Mouse (Mus musculus): ENCODE measurements around the gene Lhfpl2. TPM values are rescaled to one million over a fixed set of nuclear protein-coding genes. Genes with fewer than 3 reads are reported as not detected.

Gene Lhfpl2
- total and polyA plus RNA-seq, 3 experiments, result not detected

DNA sequence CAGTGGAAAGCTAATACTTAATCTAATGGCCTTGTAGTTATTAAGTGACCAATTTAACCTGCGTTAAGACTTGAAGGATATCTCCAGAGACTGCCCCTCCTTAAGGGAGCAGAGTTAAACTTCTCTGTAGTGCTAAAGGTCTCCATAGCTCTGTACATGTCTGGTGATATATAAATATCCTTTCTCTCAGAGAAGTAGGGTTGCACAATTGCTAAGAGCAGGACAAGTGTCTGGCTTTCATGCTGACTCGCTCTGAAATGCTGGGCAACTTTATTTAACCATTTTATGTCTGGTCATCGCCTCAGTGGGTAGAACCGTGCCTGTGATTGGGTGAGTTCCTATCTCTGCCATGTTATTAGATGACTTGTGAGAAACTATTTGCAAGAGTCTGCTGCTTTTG lies 36.6 kb downstream of the Lhfpl2 start:
- TF ChIP-seq HCFC1 (IDR thresholded peaks at IDR 0.05; ENCODE audit: low read depth, low read length), result no peak
- no peak for TF ChIP-seq MAX (IDR thresholded peaks at IDR 0.05; ENCODE audit: low read length)
- TF ChIP-seq SMC3 (IDR thresholded peaks at IDR 0.05; ENCODE audit: low read depth, low read length), result no peak
- no peak for TF ChIP-seq NELFE (IDR thresholded peaks at IDR 0.05; ENCODE audit: low read depth, low read length)
- no peak for TF ChIP-seq TBP (conservative IDR thresholded peaks at IDR 0.05; ENCODE audit: low read depth, low read length)
- no peak for TF ChIP-seq ETS1 (conservative IDR thresholded peaks at IDR 0.05; ENCODE audit: low read depth, low read length)
- no peak for TF ChIP-seq USF1 (IDR thresholded peaks at IDR 0.05; ENCODE audit: low read depth, low read length)
- no peak for TF ChIP-seq RAD21 (IDR thresholded peaks at IDR 0.05; ENCODE audit: low read depth, low read length)
- TF ChIP-seq IRF4 (IDR thresholded peaks at IDR 0.05; ENCODE audit: low read depth, low read length), result no peak
- TF ChIP-seq ZMIZ1 (IDR thresholded peaks at IDR 0.05; ENCODE audit: low read depth, low read length), result no peak
- Histone ChIP-seq H3K36me3 (replicated peaks in 1 of 2; ENCODE audit: control insufficient read depth in 1 of 2, insufficient read depth in 1 of 2, low read length in 1 of 2) (no peaks in the 10 kb centered on the region), H3K4me1 (ENCODE audit: control insufficient read depth in 1 of 2, insufficient read depth in 2 of 2) (peaks cover 3 to 13% of the 10 kb centered on the region in 2 experiments; a peak in 2 of 4 replicates), H3K79me2 (replicated peaks; ENCODE audit: control insufficient read depth, extremely low read depth, insufficient read depth, poor library complexity, severe bottlenecking) (no peaks in the 10 kb centered on the region), H3K27ac (ENCODE audit: insufficient read depth, low read depth) (no peak overlapping the region), H3K4me2 (ENCODE audit: insufficient read depth, low read depth, poor library complexity, severe bottlenecking) (no peak overlapping the region), H3K9me3 (replicated peaks; ENCODE audit: low read length) (no peaks in the 10 kb centered on the region), H3K9ac (ENCODE audit: insufficient read depth, low read depth) (no peak overlapping the region), H3K27me3 (replicated peaks) (no peaks in the 10 kb centered on the region), H3K4me3 (replicated peaks in 1 of 3; ENCODE audit: low read depth in 2 of 3, low read length in 2 of 3, poor library complexity in 1 of 3) (no peak overlapping the region)
- in situ Hi-C loops (cut with MboI; ENCODE audit: low pct_ligation_motif_present, low pct_unique_long_range_greater_than_20kb, low sequenced_read_pairs), result no loop called here
- no peak for DNase-seq (ENCODE audit: extremely low read depth)
- dilution Hi-C loops (cut with MboI; ENCODE audit: extremely low pct_ligation_motif_present, extremely low pct_unique_long_range_greater_than_20kb, low sequenced_read_pairs), result no loop called here

- dilution Hi-C loops (cut with MboI; ENCODE audit: extremely low pct_ligation_motif_present, extremely low pct_unique_long_range_greater_than_20kb, low sequenced_read_pairs), result no loop called here
Observed at GRCm38 (mm10) chr13:94094625-94095024, 37.0 kb downstream of the Lhfpl2 start.

DNA sequence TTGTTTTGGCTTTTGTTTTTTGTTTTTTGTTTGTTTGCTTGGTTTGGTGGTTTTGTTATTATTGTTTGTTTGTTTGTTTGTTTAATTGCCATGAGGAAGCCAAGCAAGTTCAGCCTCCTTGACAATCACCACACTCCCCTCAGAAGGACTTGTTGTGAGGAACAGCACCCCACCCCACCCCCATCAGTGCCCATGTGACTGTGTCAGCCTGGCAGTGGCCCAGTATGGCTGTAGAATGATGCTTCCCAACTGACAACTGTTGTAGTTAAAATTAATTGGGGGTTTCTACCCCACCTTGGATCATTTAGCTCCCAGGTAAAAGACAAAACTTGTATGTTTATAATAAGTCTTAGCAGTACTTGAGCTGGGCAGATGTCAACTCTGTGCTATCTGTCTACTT lies 37.6 kb downstream of the Lhfpl2 start:
- H3K27ac ChIP-seq (ENCODE audit: insufficient read depth, low read depth), result no peak overlapping the region
- H3K9me3 ChIP-seq (replicated peaks; ENCODE audit: low read length), result no peaks in the 10 kb centered on the region
- no peak for DNase-seq (ENCODE audit: extremely low read depth)
- H3K4me2 ChIP-seq (ENCODE audit: insufficient read depth, low read depth, poor library complexity, severe bottlenecking), result no peak overlapping the region
- H3K4me3 ChIP-seq (replicated peaks in 1 of 3; ENCODE audit: low read depth in 2 of 3, low read length in 2 of 3, poor library complexity in 1 of 3), result no peak overlapping the region
- H3K79me2 ChIP-seq (replicated peaks; ENCODE audit: control insufficient read depth, extremely low read depth, insufficient read depth, poor library complexity, severe bottlenecking), result no peaks in the 10 kb centered on the region
- dilution Hi-C loops (cut with MboI; ENCODE audit: extremely low pct_ligation_motif_present, extremely low pct_unique_long_range_greater_than_20kb, low sequenced_read_pairs), result no loop called here
- in situ Hi-C loops (cut with MboI; ENCODE audit: low pct_ligation_motif_present, low pct_unique_long_range_greater_than_20kb, low sequenced_read_pairs), result no loop called here
- H3K36me3 ChIP-seq (replicated peaks in 1 of 2; ENCODE audit: control insufficient read depth in 1 of 2, insufficient read depth in 1 of 2, low read length in 1 of 2), result no peaks in the 10 kb centered on the region
- peaks cover 3 to 13% of the 10 kb centered on the region in 2 experiments; a peak in 2 of 4 replicates for H3K4me1 ChIP-seq (ENCODE audit: control insufficient read depth in 1 of 2, insufficient read depth in 2 of 2)
- TF ChIP-seq EP300 (IDR thresholded peaks at IDR 0.05; ENCODE audit: low read length), result no peak
- no peak for TF ChIP-seq JUND (conservative IDR thresholded peaks at IDR 0.05; ENCODE audit: low read depth, low read length)
- TF ChIP-seq MYC (IDR thresholded peaks at IDR 0.05; ENCODE audit: low read depth, low read length), result no peak
- no peak for TF ChIP-seq MAFK (IDR thresholded peaks at IDR 0.05; ENCODE audit: insufficient replicate concordance, low read length)
- no peak for TF ChIP-seq CHD2 (IDR thresholded peaks at IDR 0.05; ENCODE audit: low read length)
- no peak for TF ChIP-seq MAX (IDR thresholded peaks at IDR 0.05; ENCODE audit: low read length)
- no peak for TF ChIP-seq ELF1 (IDR thresholded peaks at IDR 0.05; ENCODE audit: low read depth, low read length)
- no peak for TF ChIP-seq TCF12 (IDR thresholded peaks at IDR 0.05; ENCODE audit: low read depth, low read length)
- no peak for TF ChIP-seq SMC3 (IDR thresholded peaks at IDR 0.05; ENCODE audit: low read depth, low read length)
- no peak for TF ChIP-seq CTCF (conservative IDR thresholded peaks at IDR 0.05 in 1 of 2, IDR thresholded peaks at IDR 0.05 in 1 of 2; ENCODE audit: low read depth in 2 of 2, low read length in 2 of 2)
- TF ChIP-seq MEF2A (IDR thresholded peaks at IDR 0.05; ENCODE audit: borderline replicate concordance, low read depth, low read length), result no peak
- no peak for TF ChIP-seq MXI1 (IDR thresholded peaks at IDR 0.05; ENCODE audit: low read depth, low read length)
- no peak for TF ChIP-seq MAZ (IDR thresholded peaks at IDR 0.05; ENCODE audit: low read depth, low read length)
- no peaks in the 10 kb centered on the region for H3K27me3 ChIP-seq (replicated peaks)
- no peak overlapping the region for H3K9ac ChIP-seq (ENCODE audit: insufficient read depth, low read depth)

More at GRCm38 (mm10) chr13:94094625-94095024, 37.0 kb downstream of the Lhfpl2 start:
- DNase-seq (ENCODE audit: extremely low read depth), result no peak
- H3K4me1 ChIP-seq (ENCODE audit: control insufficient read depth in 1 of 2, insufficient read depth in 2 of 2), result peaks cover 3 to 13% of the 10 kb centered on the region in 2 experiments; a peak in 2 of 4 replicates
- no peaks in the 10 kb centered on the region for H3K36me3 ChIP-seq (replicated peaks in 1 of 2; ENCODE audit: control insufficient read depth in 1 of 2, insufficient read depth in 1 of 2, low read length in 1 of 2)
- H3K9ac ChIP-seq (ENCODE audit: insufficient read depth, low read depth), result no peak overlapping the region
- in situ Hi-C loops (cut with MboI; ENCODE audit: low pct_ligation_motif_present, low pct_unique_long_range_greater_than_20kb, low sequenced_read_pairs), result no loop called here
- H3K27ac ChIP-seq (ENCODE audit: insufficient read depth, low read depth), result no peak overlapping the region
- no peaks in the 10 kb centered on the region for H3K79me2 ChIP-seq (replicated peaks; ENCODE audit: control insufficient read depth, extremely low read depth, insufficient read depth, poor library complexity, severe bottlenecking)
- TF ChIP-seq MXI1 (IDR thresholded peaks at IDR 0.05; ENCODE audit: low read depth, low read length) (no peak), GABPA (IDR thresholded peaks at IDR 0.05; ENCODE audit: insufficient replicate concordance, low read depth, low read length) (no peak), MAFK (IDR thresholded peaks at IDR 0.05; ENCODE audit: insufficient replicate concordance, low read length) (no peak), BHLHE40 (IDR thresholded peaks at IDR 0.05; ENCODE audit: low read depth, low read length) (no peak), EP300 (IDR thresholded peaks at IDR 0.05; ENCODE audit: low read length) (no peak), ELF1 (IDR thresholded peaks at IDR 0.05; ENCODE audit: low read depth, low read length) (no peak), RAD21 (IDR thresholded peaks at IDR 0.05; ENCODE audit: low read depth, low read length) (no peak), JUND (conservative IDR thresholded peaks at IDR 0.05; ENCODE audit: low read depth, low read length) (no peak), HCFC1 (IDR thresholded peaks at IDR 0.05; ENCODE audit: low read depth, low read length) (no peak), TBP (conservative IDR thresholded peaks at IDR 0.05; ENCODE audit: low read depth, low read length) (no peak), ETS1 (conservative IDR thresholded peaks at IDR 0.05; ENCODE audit: low read depth, low read length) (no peak), NELFE (IDR thresholded peaks at IDR 0.05; ENCODE audit: low read depth, low read length) (no peak)
- no peak overlapping the region for H3K4me2 ChIP-seq (ENCODE audit: insufficient read depth, low read depth, poor library complexity, severe bottlenecking)
- no peak overlapping the region for H3K4me3 ChIP-seq (replicated peaks in 1 of 3; ENCODE audit: low read depth in 2 of 3, low read length in 2 of 3, poor library complexity in 1 of 3)
- no peaks in the 10 kb centered on the region for H3K9me3 ChIP-seq (replicated peaks; ENCODE audit: low read length)
- H3K27me3 ChIP-seq (replicated peaks), result no peaks in the 10 kb centered on the region
